Mouse (Mus musculus) heart, embryonic 11.5 days (tissue): ENCODE data around the gene Ptprcap. TPM values are rescaled to one million over a fixed set of nuclear protein-coding genes. Genes with fewer than 3 reads are reported as not detected.

Experiments
- ATAC-seq: fragments of 200-750 bp; cut with Nextera tagmentation; replicated peaks from 2 replicates; pipeline ENCODE4 v1.8.0; 2017; ENCODE audit warnings: moderate library complexity; ENCODE audit not compliant: insufficient number of reproducible peaks, low FRiP score, low TSS enrichment
- H3K27ac ChIP-seq: fragments of 300-500 bp; sonication (generic); 2 replicates; pipeline ENCODE4 v1.5.1; 2014; ENCODE audit warnings: mild to moderate bottlenecking, low read depth, low read length
- H3K27me3 ChIP-seq: fragments of 300-500 bp; sonication (generic); 2 replicates; pipeline ENCODE4 v1.6.1; 2014; ENCODE audit warnings: mild to moderate bottlenecking, low read length, mixed read lengths; ENCODE audit not compliant: control insufficient read depth, insufficient read depth
- H3K36me3 ChIP-seq: fragments of 300-500 bp; sonication (generic); 2 replicates; pipeline ENCODE4 v1.6.1; 2014; ENCODE audit warnings: mild to moderate bottlenecking, low read length, moderate library complexity, mixed read lengths; ENCODE audit not compliant: control insufficient read depth, insufficient read depth
- H3K4me1 ChIP-seq: fragments of 300-500 bp; sonication (generic); 2 replicates; pipeline ENCODE4 v1.6.1; 2014; ENCODE audit warnings: low read length; ENCODE audit not compliant: control insufficient read depth, insufficient read depth
- H3K4me2 ChIP-seq: fragments of 300-500 bp; sonication (generic); 2 replicates; pipeline ENCODE4 v1.6.1; 2014; ENCODE audit warnings: mild to moderate bottlenecking, moderate library complexity
- H3K4me3 ChIP-seq: fragments of 300-500 bp; sonication (generic); 2 replicates; pipeline ENCODE4 v1.5.1; 2014; ENCODE audit warnings: low read depth, low read length
- H3K9ac ChIP-seq: fragments of 300-500 bp; sonication (generic); 2 replicates; pipeline ENCODE4 v1.6.1; 2014; ENCODE audit warnings: mild to moderate bottlenecking, low read depth, low read length, moderate library complexity
- H3K9me3 ChIP-seq: fragments of 300-500 bp; sonication (generic); replicated peaks from 2 replicates; pipeline ENCODE4 v1.6.1; 2016; ENCODE audit warnings: low read length; ENCODE audit not compliant: control insufficient read depth
- WGBS: fragments of 180-500 bp; shearing (Covaris S2); extraction: QIAGEN DNeasy Blood & Tissue Kit; methylation state at CpG from one replicate; pipeline ENCODE4 v1.1.7; 2014; ENCODE audit not compliant: insufficient replicate concordance; 5-methylcytosine and 5-hydroxymethylcytosine counted together
- polyA plus RNA-seq: library from polyadenylated mRNA; unstranded; fragments of >200 nt; fragmentation: Nextera tagmentation; extraction: Ambion mirVana; gene quantifications from 2 replicates; pipeline ENCODE4 v1.2.1, GENCODE M21; 2014

The Ptprcap gene
- 1.3 and 1.7 TPM in 2 replicates for polyA plus RNA-seq

- Histone ChIP-seq H3K4me2 (no peak within 1 kb of the TSS), H3K36me3 (peaks cover 22% of the 10 kb centered on the region), H3K4me1 (peaks cover 7% of the 10 kb centered on the region), H3K9ac (peak within 1 kb of the TSS; percentile 34; the same call in 1 of the 2 replicates), H3K27ac (no peak within 1 kb of the TSS), H3K27me3 (no peaks in the 10 kb centered on the region), H3K4me3 (no peak within 1 kb of the TSS), H3K9me3 (no peaks in the 10 kb centered on the region)
- no peak for ATAC-seq
- WGBS = 57% methylated on average over 11 of the region's 11 CpGs
Measured at GRCm38 (mm10) chr19:4153232-4153654, at the start of gene Ptprcap. TSS of gene Ptprcap (plus strand) at chr19:4153604.

GRCm38 (mm10) chr19:4103792-4104191 is 49.6 kb upstream of the Ptprcap start:
- 44% methylated on average over 3 of the region's 3 CpGs for WGBS
- no peak overlapping the region for H3K4me2 ChIP-seq
- no peaks in the 10 kb centered on the region for H3K9me3 ChIP-seq
- H3K4me1 ChIP-seq = peaks cover 15% of the 10 kb centered on the region
- H3K4me3 ChIP-seq = no peak overlapping the region
- no peak overlapping the region for H3K9ac ChIP-seq
- ATAC-seq = no peak
- H3K27ac ChIP-seq = no peak overlapping the region
- peaks cover 34% of the 10 kb centered on the region for H3K27me3 ChIP-seq
- H3K36me3 ChIP-seq = no peaks in the 10 kb centered on the region

- H3K27ac ChIP-seq = no peak overlapping the region
- H3K4me1 ChIP-seq = peaks cover 8% of the 10 kb centered on the region
- H3K4me2 ChIP-seq = no peak overlapping the region
- no peaks in the 10 kb centered on the region for H3K9me3 ChIP-seq
- no peaks in the 10 kb centered on the region for H3K36me3 ChIP-seq
- H3K27me3 ChIP-seq = peaks cover 30% of the 10 kb centered on the region
- H3K9ac ChIP-seq = no peak overlapping the region
- WGBS = 82% methylated on average over 16 of the region's 16 CpGs
- ATAC-seq = no peak
- no peak overlapping the region for H3K4me3 ChIP-seq
Measured at GRCm38 (mm10) chr19:4104675-4105194, 48.7 kb upstream of the Ptprcap start.

- H3K27ac ChIP-seq = no peak overlapping the region
- no peaks in the 10 kb centered on the region for H3K36me3 ChIP-seq
- no peak overlapping the region for H3K9ac ChIP-seq
- H3K4me3 ChIP-seq = no peak overlapping the region
- no peak overlapping the region for H3K4me2 ChIP-seq
- ATAC-seq = no peak
- H3K4me1 ChIP-seq = no peaks in the 10 kb centered on the region
- peaks cover 15% of the 10 kb centered on the region for H3K27me3 ChIP-seq
- H3K9me3 ChIP-seq = no peaks in the 10 kb centered on the region
- WGBS = 83% methylated on average over 14 of the region's 14 CpGs
Measured at GRCm38 (mm10) chr19:4106654-4107053, 46.8 kb upstream of the Ptprcap start.

- 84% methylated on average over 9 of the region's 9 CpGs for WGBS
- peaks cover 5% of the 10 kb centered on the region for H3K36me3 ChIP-seq
- H3K4me1 ChIP-seq = 0 out of 2 replicates have a peak, but pooled peaks cover 1% of the 10 kb centered on the region
- H3K27ac ChIP-seq = no peak overlapping the region
- no peak for ATAC-seq
- no peaks in the 10 kb centered on the region for H3K9me3 ChIP-seq
- no peak overlapping the region for H3K4me3 ChIP-seq
- no peaks in the 10 kb centered on the region for H3K27me3 ChIP-seq
- H3K9ac ChIP-seq = no peak overlapping the region
- H3K4me2 ChIP-seq = no peak overlapping the region
Measured at GRCm38 (mm10) chr19:4108535-4108934, 44.9 kb upstream of the Ptprcap start.

DNA sequence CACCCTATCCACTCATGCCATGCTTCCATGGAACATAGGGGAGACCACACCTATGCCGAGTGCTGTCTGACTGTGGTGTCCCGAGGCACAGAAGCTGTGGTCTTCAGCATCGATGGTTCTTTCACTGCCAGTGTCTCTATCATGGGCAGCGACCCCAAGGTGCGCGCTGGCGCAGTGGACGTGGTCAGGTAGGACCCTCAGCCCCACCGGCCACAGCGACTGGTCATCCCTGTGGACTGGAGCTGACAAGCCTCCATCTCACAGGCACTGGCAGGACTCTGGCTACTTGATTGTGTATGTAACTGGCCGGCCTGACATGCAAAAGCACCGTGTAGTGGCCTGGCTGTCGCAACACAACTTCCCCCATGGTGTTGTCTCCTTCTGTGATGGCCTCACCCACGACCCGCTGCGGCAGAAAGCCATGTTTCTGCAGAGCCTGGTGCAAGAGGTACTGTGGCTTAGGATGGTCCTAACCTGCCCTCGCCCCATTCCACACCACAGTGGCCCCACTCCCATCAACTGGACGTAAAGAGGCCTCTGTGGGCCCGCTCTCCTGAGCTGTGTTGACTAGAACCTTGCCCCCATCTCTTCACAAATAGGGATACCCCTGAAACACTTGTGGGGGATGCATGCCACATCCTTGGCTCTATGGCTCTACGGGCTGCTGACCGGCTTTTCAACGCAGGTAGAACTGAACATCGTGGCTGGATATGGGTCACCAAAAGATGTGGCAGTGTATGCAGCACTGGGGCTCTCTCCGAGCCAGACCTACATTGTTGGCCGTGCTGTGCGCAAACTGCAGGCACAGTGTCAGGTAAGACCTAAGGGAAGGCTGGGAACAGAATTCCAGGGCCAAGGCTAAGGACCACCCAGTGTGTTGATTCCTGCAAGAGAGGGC is 41.1 kb upstream of the Ptprcap start:
- H3K9me3 ChIP-seq = no peaks in the 10 kb centered on the region
- H3K36me3 ChIP-seq = peaks cover 20% of the 10 kb centered on the region
- WGBS = 88% methylated on average over 26 of the region's 26 CpGs
- ATAC-seq = no peak
- no peak overlapping the region for H3K9ac ChIP-seq
- no peaks in the 10 kb centered on the region for H3K27me3 ChIP-seq
- no peak overlapping the region for H3K4me3 ChIP-seq
- no peak overlapping the region for H3K27ac ChIP-seq
- no peak overlapping the region for H3K4me2 ChIP-seq
- 0 out of 2 replicates have a peak, but pooled peaks cover 9% of the 10 kb centered on the region for H3K4me1 ChIP-seq

GRCm38 (mm10) chr19:4113186-4113805 is 40.1 kb upstream of the Ptprcap start:
- H3K27ac ChIP-seq = no peak overlapping the region; the same call in 1 of the 2 replicates
- peaks cover 20% of the 10 kb centered on the region for H3K36me3 ChIP-seq
- no peak for ATAC-seq
- WGBS = 66% methylated on average over 13 of the region's 13 CpGs
- H3K4me1 ChIP-seq = 0 out of 2 replicates have a peak, but pooled peaks cover 9% of the 10 kb centered on the region
- no peaks in the 10 kb centered on the region for H3K9me3 ChIP-seq
- no peak overlapping the region for H3K4me2 ChIP-seq
- H3K9ac ChIP-seq = 0 out of 2 replicates have a peak overlapping the region, but pooled peaks have one; percentile 12
- H3K27me3 ChIP-seq = no peaks in the 10 kb centered on the region
- H3K4me3 ChIP-seq = no peak overlapping the region

DNA sequence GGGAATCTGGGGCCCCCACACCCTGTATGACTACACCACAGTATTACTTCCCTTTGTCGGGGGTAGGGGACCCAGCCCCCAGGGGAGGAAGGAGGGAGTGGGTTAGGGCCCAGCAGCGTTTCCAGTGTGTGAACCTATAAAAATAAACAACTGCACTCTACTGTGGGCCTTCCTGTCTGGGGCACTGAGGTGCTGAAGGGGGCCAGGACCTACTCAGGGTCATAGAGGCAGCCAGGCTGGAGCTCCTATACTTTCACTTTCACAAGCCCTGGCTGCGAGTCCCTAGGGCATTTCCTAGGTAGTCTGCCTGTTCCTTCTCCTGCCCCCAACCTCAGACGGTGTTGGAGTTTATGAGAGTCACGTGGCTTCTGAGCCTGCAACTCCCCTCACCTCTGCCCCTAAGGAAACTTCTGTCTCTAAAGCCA is 39.6 kb upstream of the Ptprcap start:
- Histone ChIP-seq H3K27me3 (no peaks in the 10 kb centered on the region), H3K27ac (no peak overlapping the region; the same call in 1 of the 2 replicates), H3K4me2 (no peak overlapping the region), H3K4me3 (no peak overlapping the region), H3K9ac (0 out of 2 replicates have a peak overlapping the region, but pooled peaks have one; percentile 12), H3K9me3 (no peaks in the 10 kb centered on the region), H3K4me1 (0 out of 2 replicates have a peak, but pooled peaks cover 9% of the 10 kb centered on the region), H3K36me3 (peaks cover 20% of the 10 kb centered on the region)
- ATAC-seq = no peak
- 43% methylated on average over 5 of the region's 5 CpGs for WGBS
